Mouse (Mus musculus) cerebellum, adult 18-20 months (tissue): ENCODE measurements around the gene Acaca.
"Not testable (repeated sequence)": the region's sequence is repeated elsewhere in the genome, so short reads cannot be mapped to it uniquely, and the experiment has no call there.

ENCODE experiments used
- DNase-seq, 2 experiments: peaks; one replicate each; pipeline ENCODE4 v3.0.0; 2021

Gene Acaca

GRCm38 (mm10) chr11:84340630-84341029 lies 211.2 kb downstream of the Acaca start:
- no peak for DNase-seq

- no peak for DNase-seq
These were observed 215.2 kb downstream of the Acaca start for GRCm38 (mm10) chr11:84344522-84345236.

DNA sequence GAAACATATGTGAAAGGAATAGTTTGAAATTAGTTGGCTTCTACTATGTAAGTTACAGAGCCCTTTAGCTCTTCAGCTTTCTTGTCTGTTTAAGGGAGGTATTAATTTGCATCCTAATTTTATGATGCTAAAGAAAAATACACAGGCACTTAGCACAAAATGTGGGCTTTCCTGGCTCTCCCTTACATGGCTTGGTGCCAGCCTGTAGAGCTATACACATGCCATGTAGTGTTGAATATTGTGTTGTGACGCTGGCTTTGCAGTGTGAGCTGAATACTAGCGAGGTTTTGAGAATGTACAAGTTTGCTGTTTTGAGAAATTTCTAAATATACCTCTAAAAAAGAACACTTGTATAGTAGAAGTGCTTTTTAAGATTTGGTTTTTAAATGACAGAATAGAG lies 218.3 kb downstream of the Acaca start:
- no peak for DNase-seq

DNA sequence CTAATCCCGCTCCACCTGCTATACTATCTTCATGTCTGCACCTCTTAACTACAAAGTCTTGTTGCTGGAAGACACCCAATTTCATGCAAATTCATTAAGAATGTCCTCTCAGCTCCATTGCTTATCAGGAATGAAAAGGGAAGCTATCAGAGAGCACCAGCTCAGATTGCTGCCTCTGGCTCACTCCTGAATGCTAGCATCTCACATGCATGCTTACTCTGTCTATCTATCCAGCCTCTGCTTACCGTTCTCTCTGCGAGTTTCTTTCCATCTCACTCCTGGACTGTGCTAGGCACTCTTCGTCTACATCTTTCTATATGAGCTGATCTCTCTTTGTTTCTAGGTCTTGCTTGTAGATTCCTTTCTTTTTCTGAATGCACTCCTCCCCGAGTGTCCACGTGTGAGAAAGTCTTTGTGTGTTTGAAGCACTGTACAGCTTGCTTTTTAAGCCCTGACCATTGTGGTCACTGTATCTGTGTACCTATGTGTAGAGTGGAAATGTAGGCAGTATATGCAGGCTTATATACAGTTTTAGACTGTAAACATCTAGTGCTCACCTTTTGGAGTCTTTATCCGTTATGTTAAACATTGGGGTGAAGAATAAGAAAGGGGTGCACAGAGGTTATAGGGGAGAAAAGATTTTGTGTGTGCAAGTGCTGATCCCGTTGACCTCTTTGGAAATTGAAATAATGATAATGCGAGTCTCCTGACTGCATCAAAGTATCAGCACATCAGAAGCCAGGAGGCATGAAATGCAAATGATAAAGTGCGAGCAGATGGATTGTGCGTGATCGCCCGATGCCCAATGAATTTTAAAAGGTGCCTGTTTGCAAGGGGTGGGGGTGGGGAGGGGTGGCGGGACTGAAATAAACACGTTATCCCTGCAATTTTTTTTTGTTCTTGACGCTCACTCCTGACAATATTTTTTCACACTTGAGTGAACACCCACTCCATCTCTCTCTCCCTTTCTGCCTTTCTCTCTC lies 219.7 kb downstream of the Acaca start:
- no peak for DNase-seq

- DNase-seq: no peak
These were observed 221.7 kb downstream of the Acaca start for GRCm38 (mm10) chr11:84351150-84351549.

GRCm38 (mm10) chr11:84353058-84353726 lies 223.7 kb downstream of the Acaca start:
- no peak for DNase-seq

DNA sequence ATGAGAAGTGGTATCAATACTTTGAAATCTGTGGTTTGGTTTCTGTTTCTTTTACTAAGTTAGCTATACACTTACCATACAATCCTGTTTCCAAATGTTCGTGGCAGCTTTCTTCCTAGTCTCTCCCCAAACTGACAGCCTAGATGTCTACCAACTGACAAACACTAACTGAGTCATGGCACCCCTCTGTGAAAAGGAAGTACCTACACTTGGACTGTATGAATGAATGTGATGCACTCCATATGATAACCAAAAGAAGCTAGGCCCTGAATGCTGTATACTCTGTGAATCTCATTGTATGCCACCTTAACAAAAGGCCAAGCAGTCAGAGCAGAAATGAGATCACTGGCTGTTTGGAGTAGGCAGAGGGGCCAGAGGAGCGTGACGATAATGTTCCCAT lies 227.8 kb downstream of the Acaca start:
- DNase-seq: no peak

GRCm38 (mm10) chr11:84357771-84358170 lies 228.3 kb downstream of the Acaca start:
- no peak for DNase-seq

GRCm38 (mm10) chr11:84361551-84361950 lies 232.1 kb downstream of the Acaca start:
- DNase-seq: no peak

- DNase-seq: no peak
These were observed 233.3 kb downstream of the Acaca start for GRCm38 (mm10) chr11:84362633-84363243.

GRCm38 (mm10) chr11:84365313-84365712 lies 235.8 kb downstream of the Acaca start:
- peak in 1 of 2 experiments; percentile 19 for DNase-seq

DNA sequence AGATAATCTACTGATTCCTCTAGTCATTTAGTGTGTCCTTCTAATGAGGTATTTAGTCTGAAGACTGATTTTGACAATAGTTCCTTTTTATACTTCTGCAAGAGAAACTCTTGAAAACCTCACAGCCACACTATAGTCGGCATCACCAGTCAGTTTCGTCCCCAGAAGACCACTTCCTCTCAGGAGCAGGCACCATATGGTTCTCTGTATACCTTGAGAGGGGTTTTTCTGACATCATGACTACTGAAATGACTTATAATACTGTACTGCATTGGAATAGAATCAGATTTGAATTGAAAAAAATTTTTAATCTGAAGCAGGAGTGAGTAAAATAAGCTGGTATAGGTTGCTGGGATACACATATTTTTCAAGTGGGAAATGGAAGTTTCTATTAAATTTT lies 239.4 kb downstream of the Acaca start:
- no peak for DNase-seq

DNA sequence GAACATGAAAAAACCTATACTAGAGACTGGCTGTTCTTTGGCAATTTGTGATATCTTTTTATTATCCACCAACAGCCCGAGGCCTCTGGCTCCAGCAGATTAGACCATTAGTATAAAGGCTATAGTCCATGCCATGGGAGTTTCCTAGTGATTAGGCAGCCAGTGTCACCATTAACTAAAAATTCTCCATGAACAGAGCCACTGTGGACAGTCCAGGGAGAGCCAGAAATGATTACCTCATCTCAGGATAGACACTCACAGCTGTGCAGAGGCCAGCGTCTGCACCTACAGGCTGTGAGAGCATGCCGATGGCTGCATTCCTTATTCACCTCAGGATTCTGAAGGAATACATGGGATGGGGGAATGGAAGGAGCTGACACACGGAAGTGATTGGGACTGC lies 243.7 kb downstream of the Acaca start:
- no peak for DNase-seq

GRCm38 (mm10) chr11:84375951-84376496 lies 246.6 kb downstream of the Acaca start:
- DNase-seq: no peak

GRCm38 (mm10) chr11:84376510-84377365 lies 247.3 kb downstream of the Acaca start:
- DNase-seq: no peak

DNA sequence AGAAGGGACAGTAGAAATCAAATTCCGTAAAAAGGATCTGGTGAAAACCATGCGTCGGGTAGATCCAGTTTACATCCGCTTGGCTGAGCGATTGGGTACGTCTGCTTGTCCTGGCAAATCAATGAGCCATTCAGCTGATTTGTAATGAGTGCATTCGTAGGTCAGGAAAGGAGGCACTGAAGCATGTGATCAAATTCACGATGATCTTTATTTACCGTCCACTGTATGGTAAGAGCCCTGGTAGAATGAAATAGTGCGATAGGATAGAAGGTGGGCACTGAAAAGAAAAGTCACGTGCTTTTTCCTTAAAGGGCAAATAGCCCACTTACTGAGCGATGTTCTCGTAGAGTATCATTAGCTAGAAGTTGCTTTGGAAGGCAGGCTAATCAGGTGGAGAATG lies 253.0 kb downstream of the Acaca start:
- DNase-seq: no peak

GRCm38 (mm10) chr11:84383891-84384290 lies 254.4 kb downstream of the Acaca start:
- DNase-seq: no peak

DNA sequence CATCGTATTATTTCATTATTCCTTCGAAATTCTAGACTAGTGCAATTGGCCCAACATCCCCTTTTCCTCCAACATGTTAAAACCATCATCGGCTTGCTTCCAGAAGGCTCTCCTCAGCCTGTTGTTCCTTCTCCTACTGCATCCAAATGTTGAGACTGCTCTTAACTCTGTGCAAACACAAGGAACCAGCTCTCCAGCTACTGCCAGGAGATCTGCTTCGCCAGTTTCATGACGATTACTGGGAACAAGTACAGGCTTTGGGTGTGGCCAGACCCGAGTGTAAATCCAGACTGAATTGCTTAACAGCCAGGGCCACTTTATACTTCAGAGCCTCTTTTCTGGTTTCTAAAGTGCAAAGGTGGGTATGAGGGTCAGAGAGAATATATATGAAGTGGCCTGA lies 259.9 kb downstream of the Acaca start:
- DNase-seq: no peak

DNA sequence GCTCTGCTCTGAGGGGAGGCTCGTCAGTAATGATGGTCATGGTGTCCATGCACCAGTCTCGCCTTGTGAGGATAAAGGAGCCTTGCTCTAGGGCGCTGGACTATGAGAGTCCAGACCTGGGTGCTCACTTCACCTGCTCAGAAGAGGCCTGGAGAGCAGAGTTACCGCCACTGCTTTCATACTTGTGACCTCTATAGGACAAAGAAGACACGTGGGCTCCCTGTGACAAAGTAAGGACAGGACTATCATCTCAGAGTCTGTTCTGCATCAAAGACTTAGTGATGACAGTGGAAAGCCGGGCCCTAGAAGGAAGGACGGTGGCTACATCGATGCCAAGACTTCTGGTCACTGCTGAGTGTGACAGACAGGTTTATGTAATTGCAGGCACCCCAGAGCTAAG lies 261.7 kb downstream of the Acaca start:
- no peak for DNase-seq

GRCm38 (mm10) chr11:84392066-84392465 lies 262.6 kb downstream of the Acaca start:
- not testable (repeated sequence) for DNase-seq

- no peak for DNase-seq
These were observed 264.1 kb downstream of the Acaca start for GRCm38 (mm10) chr11:84393571-84393970.

- DNase-seq: no peak
These were observed 265.5 kb downstream of the Acaca start for GRCm38 (mm10) chr11:84395010-84395409.
